Mouse (Mus musculus): Measurements from ENCODE around the gene Slc46a2.

DNA sequence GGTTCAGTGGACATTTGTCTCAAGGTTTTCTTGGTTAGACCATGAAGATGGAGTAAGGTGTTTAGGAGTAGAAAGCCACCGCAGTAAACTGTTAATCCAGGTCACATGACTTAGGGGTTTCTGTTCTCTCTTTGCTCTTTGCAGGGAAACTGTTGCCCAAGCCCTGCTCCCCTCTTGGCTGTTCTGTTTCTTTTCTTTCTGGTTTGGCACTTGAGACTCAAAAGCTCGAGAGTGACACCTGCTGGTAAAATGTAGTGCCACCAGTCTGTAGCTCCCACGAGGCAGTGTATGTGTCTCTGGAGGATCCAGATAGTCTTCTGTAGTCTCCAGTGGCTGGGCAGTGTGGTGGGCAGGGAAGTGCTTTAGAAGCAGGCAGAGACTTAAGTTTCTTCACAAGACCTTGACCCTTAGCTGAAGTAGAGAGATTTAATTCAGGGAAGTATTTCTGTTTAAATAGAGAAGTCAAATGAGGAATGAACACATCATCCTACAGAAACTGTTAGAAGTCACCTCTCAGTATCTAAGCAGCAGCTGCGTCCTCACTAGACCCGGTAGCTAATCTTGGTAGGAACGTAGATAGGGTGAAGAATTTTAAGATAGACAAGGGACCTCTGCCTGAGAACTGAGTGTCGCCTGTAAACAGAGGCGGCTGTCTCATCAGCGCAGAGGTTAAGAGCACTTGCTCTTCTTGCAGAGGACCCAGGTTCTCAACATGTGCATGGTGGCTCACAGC is 43.8 kb downstream of the Slc46a2 start:
- TF ChIP-seq TAL1 (IDR thresholded peaks at IDR 0.05; ENCODE audit: low read length) = no peak
- no peak for TF ChIP-seq GATA1 (IDR thresholded peaks at IDR 0.05; ENCODE audit: low read length)

Measured in erythroblast, embryonic 14.5 days (primary cell).